Mouse (Mus musculus): Measurements from ENCODE around the gene Ddx58. TPM values are rescaled to one million over a fixed set of nuclear protein-coding genes. Genes with fewer than 3 reads are reported as not detected.

Gene Ddx58
- polyA plus RNA-seq, 1 experiment, result 19.9 TPM

DNA sequence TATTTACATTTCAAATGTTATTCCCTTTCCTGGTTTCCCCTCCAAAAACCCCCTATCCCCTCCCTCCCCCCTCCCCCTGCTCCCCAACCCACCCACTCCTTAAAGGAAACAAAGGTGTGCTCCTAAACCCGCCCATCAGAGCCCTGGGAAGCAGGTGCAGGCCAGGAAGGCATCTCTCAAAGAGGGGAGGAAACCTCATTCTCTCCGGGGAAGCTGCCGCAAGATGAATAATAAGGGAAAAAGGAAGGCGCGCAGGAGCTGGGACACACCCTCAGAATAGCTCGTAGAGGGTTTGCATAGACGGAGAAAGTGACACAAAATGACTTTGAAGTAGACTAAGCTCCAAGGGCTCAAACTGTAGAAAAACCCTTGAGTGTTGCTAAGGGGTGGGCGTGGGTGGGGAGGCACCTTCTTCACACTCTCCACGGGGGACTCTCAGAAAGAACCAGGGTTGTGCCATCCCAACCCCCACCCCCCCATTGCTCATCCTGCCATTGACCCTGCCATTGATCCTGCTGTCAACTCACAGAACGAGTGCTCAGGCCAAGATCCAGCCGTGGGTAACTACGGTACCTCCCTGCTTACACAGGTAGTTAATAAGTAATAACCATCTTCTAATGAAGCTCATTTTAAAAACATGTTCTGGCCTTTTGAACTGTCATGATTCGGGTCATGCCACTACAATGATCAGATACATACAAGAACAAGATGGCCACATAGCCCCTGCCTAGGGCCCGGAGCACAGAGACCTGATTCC lies 18.4 kb downstream of the Ddx58 start:
- 38% methylated on average over 14 of the region's 14 CpGs for WGBS
- H3K27me3 ChIP-seq (ENCODE audit: control insufficient read depth, insufficient read depth, low read length), result no peaks in the 10 kb centered on the region
- H3K4me1 ChIP-seq (ENCODE audit: control insufficient read depth, insufficient read depth, insufficient read length, low read length), result no peaks in the 10 kb centered on the region
- H3K27ac ChIP-seq (ENCODE audit: insufficient read depth, low read depth, low read length), result no peak overlapping the region
- no peak overlapping the region for H3K4me3 ChIP-seq (ENCODE audit: low read depth, low read length)
- H3K36me3 ChIP-seq (ENCODE audit: control insufficient read depth, insufficient read depth, low read length), result peaks cover 67% of the 10 kb centered on the region
- TF ChIP-seq CTCF (IDR thresholded peaks at IDR 0.05; ENCODE audit: extremely low read depth, insufficient read length, insufficient replicate concordance, low read depth, low read length) (no peak), POLR2A (IDR thresholded peaks at IDR 0.05; ENCODE audit: low read depth, low read length) (no peak)

DNA sequence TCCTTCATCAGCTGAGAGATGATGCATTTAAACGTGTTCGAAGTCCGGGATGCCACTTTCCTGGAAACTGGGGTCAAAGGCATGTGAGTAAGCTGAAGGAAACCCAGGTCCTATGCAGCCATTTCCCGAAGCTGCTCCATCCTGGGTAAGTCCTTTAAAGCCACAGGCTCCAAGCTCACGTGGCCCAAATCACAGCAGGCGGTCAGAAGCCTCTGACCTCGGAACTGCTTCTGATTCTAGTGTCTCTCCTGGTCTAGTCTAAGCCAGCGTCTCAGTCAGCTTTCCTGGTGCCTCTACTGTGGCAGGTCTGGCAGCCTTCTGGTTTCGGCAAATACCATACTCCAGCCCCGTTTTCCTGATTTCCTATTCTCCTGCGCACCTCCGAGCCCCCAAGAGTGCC lies 19.2 kb downstream of the Ddx58 start:
- WGBS, result 72% methylated on average over 12 of the region's 12 CpGs
- Histone ChIP-seq H3K4me1 (ENCODE audit: control insufficient read depth, insufficient read depth, insufficient read length, low read length) (no peaks in the 10 kb centered on the region), H3K27ac (ENCODE audit: insufficient read depth, low read depth, low read length) (no peak overlapping the region), H3K4me3 (ENCODE audit: low read depth, low read length) (no peak overlapping the region), H3K27me3 (ENCODE audit: control insufficient read depth, insufficient read depth, low read length) (no peaks in the 10 kb centered on the region), H3K36me3 (ENCODE audit: control insufficient read depth, insufficient read depth, low read length) (peaks cover 65% of the 10 kb centered on the region)
- TF ChIP-seq CTCF (IDR thresholded peaks at IDR 0.05; ENCODE audit: extremely low read depth, insufficient read length, insufficient replicate concordance, low read depth, low read length) (no peak), POLR2A (IDR thresholded peaks at IDR 0.05; ENCODE audit: low read depth, low read length) (no peak)

- Histone ChIP-seq H3K4me1 (ENCODE audit: control insufficient read depth, insufficient read depth, insufficient read length, low read length) (no peaks in the 10 kb centered on the region), H3K27me3 (ENCODE audit: control insufficient read depth, insufficient read depth, low read length) (no peaks in the 10 kb centered on the region), H3K27ac (ENCODE audit: insufficient read depth, low read depth, low read length) (no peak overlapping the region), H3K4me3 (ENCODE audit: low read depth, low read length) (no peak overlapping the region), H3K36me3 (ENCODE audit: control insufficient read depth, insufficient read depth, low read length) (peaks cover 59% of the 10 kb centered on the region)
- 76% methylated on average over 7 of the region's 7 CpGs for WGBS
- no peak for TF ChIP-seq POLR2A (IDR thresholded peaks at IDR 0.05; ENCODE audit: low read depth, low read length)
- TF ChIP-seq CTCF (IDR thresholded peaks at IDR 0.05; ENCODE audit: extremely low read depth, insufficient read length, insufficient replicate concordance, low read depth, low read length), result peak; percentile 45; the same call in 1 of the 2 replicates
Measured at GRCm38 (mm10) chr4:40218382-40218781, 21.2 kb downstream of the Ddx58 start.

DNA sequence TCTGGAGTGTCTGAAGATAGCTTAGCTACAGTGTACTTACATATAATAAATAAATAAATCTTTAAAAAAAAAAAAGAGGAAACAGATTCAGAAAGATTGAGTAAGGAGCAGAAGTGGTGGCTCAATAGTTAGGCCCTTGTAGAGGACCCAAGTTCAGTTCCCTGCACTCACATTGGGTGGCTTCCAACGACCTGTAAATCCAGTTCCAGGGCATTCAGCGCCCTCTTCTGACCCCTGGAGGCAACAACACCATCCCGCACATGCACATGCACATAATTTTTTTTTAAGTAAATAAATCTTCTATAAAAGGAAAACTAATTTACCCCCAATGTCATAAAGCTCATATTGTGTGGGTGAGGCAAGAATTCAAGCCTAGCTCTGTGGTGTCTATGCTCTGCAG lies 21.7 kb downstream of the Ddx58 start:
- WGBS, result 61% methylated on average over 3 of the region's 3 CpGs
- peaks cover 59% of the 10 kb centered on the region for H3K36me3 ChIP-seq (ENCODE audit: control insufficient read depth, insufficient read depth, low read length)
- no peaks in the 10 kb centered on the region for H3K4me1 ChIP-seq (ENCODE audit: control insufficient read depth, insufficient read depth, insufficient read length, low read length)
- no peak overlapping the region for H3K27ac ChIP-seq (ENCODE audit: insufficient read depth, low read depth, low read length)
- no peak for TF ChIP-seq POLR2A (IDR thresholded peaks at IDR 0.05; ENCODE audit: low read depth, low read length)
- TF ChIP-seq CTCF (IDR thresholded peaks at IDR 0.05; ENCODE audit: extremely low read depth, insufficient read length, insufficient replicate concordance, low read depth, low read length), result no peak
- no peak overlapping the region for H3K4me3 ChIP-seq (ENCODE audit: low read depth, low read length)
- H3K27me3 ChIP-seq (ENCODE audit: control insufficient read depth, insufficient read depth, low read length), result no peaks in the 10 kb centered on the region

DNA sequence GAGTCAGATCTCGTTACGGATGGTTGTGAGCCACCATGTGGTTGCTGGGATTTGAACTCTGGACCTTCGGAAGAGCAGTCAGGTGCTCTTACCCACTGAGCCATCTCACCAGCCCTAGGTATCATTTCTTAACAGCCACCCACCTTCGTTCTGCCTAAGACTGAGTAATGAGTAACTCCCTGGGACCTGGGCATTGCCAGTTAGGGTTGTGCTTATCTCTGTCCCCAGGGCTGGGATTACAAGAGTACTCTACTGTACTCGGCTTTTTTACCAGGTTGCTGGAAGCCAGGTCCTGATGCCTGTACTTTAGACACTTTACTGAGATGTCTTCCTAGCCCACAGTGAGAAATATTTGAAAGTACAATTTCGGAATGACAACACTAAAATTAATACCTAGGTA lies 27.5 kb downstream of the Ddx58 start:
- Histone ChIP-seq H3K27ac (ENCODE audit: insufficient read depth, low read depth, low read length) (no peak overlapping the region), H3K4me3 (ENCODE audit: low read depth, low read length) (no peak overlapping the region), H3K4me1 (ENCODE audit: control insufficient read depth, insufficient read depth, insufficient read length, low read length) (no peaks in the 10 kb centered on the region), H3K36me3 (ENCODE audit: control insufficient read depth, insufficient read depth, low read length) (peaks cover 58% of the 10 kb centered on the region), H3K27me3 (ENCODE audit: control insufficient read depth, insufficient read depth, low read length) (no peaks in the 10 kb centered on the region)
- WGBS, result 92% methylated on average over 4 of the region's 6 CpGs
- TF ChIP-seq POLR2A (IDR thresholded peaks at IDR 0.05; ENCODE audit: low read depth, low read length) (no peak), CTCF (IDR thresholded peaks at IDR 0.05; ENCODE audit: extremely low read depth, insufficient read length, insufficient replicate concordance, low read depth, low read length) (no peak)

DNA sequence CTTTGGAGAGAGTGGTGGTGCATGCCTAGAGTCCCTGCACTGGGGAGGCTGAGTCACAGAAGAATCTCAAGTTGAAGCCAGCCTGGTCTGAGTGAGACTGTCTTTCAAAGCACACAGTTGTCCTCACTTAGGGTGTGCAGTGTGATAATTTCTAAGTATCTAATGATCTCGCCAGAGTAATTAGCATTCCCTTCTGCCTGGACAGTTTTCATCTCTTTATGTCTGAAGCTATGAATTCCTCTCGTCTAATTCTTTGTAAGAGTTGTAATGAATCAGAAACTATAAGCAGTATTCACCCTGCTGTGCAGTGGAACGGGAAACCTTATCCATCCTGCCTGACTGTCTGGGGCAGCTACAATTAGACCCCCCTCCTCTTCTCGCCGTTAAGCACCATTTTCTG lies 31.9 kb downstream of the Ddx58 start:
- Histone ChIP-seq H3K27me3 (ENCODE audit: control insufficient read depth, insufficient read depth, low read length) (no peaks in the 10 kb centered on the region), H3K27ac (ENCODE audit: insufficient read depth, low read depth, low read length) (no peak overlapping the region), H3K4me3 (ENCODE audit: low read depth, low read length) (no peak overlapping the region), H3K36me3 (ENCODE audit: control insufficient read depth, insufficient read depth, low read length) (peaks cover 68% of the 10 kb centered on the region), H3K4me1 (ENCODE audit: control insufficient read depth, insufficient read depth, insufficient read length, low read length) (no peaks in the 10 kb centered on the region)
- TF ChIP-seq POLR2A (IDR thresholded peaks at IDR 0.05; ENCODE audit: low read depth, low read length) (no peak), CTCF (IDR thresholded peaks at IDR 0.05; ENCODE audit: extremely low read depth, insufficient read length, insufficient replicate concordance, low read depth, low read length) (no peak)
- WGBS, result 88% methylated on average over 5 of the region's 5 CpGs

GRCm38 (mm10) chr4:40205231-40205903 lies 34.3 kb downstream of the Ddx58 start:
- H3K27me3 ChIP-seq (ENCODE audit: control insufficient read depth, insufficient read depth, low read length), result no peaks in the 10 kb centered on the region
- H3K4me1 ChIP-seq (ENCODE audit: control insufficient read depth, insufficient read depth, insufficient read length, low read length), result no peaks in the 10 kb centered on the region
- no peak overlapping the region for H3K27ac ChIP-seq (ENCODE audit: insufficient read depth, low read depth, low read length)
- 92% methylated on average over 22 of the region's 22 CpGs for WGBS
- peaks cover 58% of the 10 kb centered on the region for H3K36me3 ChIP-seq (ENCODE audit: control insufficient read depth, insufficient read depth, low read length)
- TF ChIP-seq CTCF (IDR thresholded peaks at IDR 0.05; ENCODE audit: extremely low read depth, insufficient read length, insufficient replicate concordance, low read depth, low read length), result no peak
- no peak for TF ChIP-seq POLR2A (IDR thresholded peaks at IDR 0.05; ENCODE audit: low read depth, low read length)
- no peak overlapping the region for H3K4me3 ChIP-seq (ENCODE audit: low read depth, low read length)

Data from small intestine, adult 2 months (tissue).